ENCODE assay signal across 14 mouse cellular contexts in genomic region chr3:106494417-106494950, GRCm38 (mm10). TPM values are rescaled to one million over a fixed set of nuclear protein-coding genes. Genes with fewer than 3 reads are reported as not detected.
DNase-seq lines count a peak whose midpoint lies in the region; ATAC-seq lines count a peak whose summit lies in the region.
"Had no signal": no experiment of that assay in that cellular context is flagged by ENCODE, and none has a peak within 500 bp of the region (broad histone marks: within the 10 kb centered on the region; RNA-seq: fewer than 3 reads in every experiment).

No protein-coding gene starts in this region.

- H3K27ac ChIP-seq in heart, embryonic 10.5 days, result no peak overlapping the region
- H3K27ac ChIP-seq in intestine, embryonic 16.5 days (ENCODE audit: low read length), result peak overlapping the region; percentile 44; the same call in 1 of the 2 replicates
- no peak overlapping the region for H3K27ac ChIP-seq in midbrain, embryonic 10.5 days (replicated peaks)

- no peaks in the 10 kb centered on the region for H3K9me3 ChIP-seq in heart, embryonic 10.5 days
- no peaks in the 10 kb centered on the region for H3K9me3 ChIP-seq in intestine, embryonic 16.5 days (ENCODE audit: control insufficient read depth, low read length)
- H3K9me3 ChIP-seq in midbrain, embryonic 10.5 days (replicated peaks), result no peaks in the 10 kb centered on the region

- ATAC-seq in erythroid progenitor cell, adult 5-6 weeks (replicated peaks; ENCODE audit: low FRiP score, poor library complexity, severe bottlenecking), result peak; percentile 30
- no peak for ATAC-seq in intestine, embryonic 16.5 days
- ATAC-seq in megakaryocyte-erythroid progenitor cell, adult 5-6 weeks (replicated peaks; ENCODE audit: low FRiP score, low TSS enrichment, poor library complexity, severe bottlenecking), result peak; percentile 48
- ATAC-seq: activated CD4-positive, CD25-positive, alpha-beta regulatory T cell, adult 4 months had no signal

- peak; percentile 55 to 62 for DNase-seq in heart, adult 18-20 months
- DNase-seq in heart, embryonic 10.5 days (ENCODE audit: low spot score), result no peak
- no peak for DNase-seq in ovary, postnatal 36 days (ENCODE audit: low spot score)
- DNase-seq in midbrain, embryonic 10.5 days (ENCODE audit: low spot score), result no peak
- DNase-seq in frontal cortex, postnatal 25 days (ENCODE audit: low spot score in 2 of 2), result no peak
- DNase-seq: B cell, adult 2 months; kidney, postnatal 4 days; lung, adult 2 months; spleen, adult 18-20 months; thymus, postnatal 14 days had no signal

- WGBS in heart, embryonic 10.5 days, result 63% methylated on average over 1 of the region's 1 CpGs
- 80% methylated on average over 1 of the region's 1 CpGs for WGBS in intestine, embryonic 16.5 days
- WGBS in midbrain, embryonic 10.5 days, result 89% methylated on average over 1 of the region's 1 CpGs

- H3K4me1 ChIP-seq in heart, embryonic 10.5 days, result peaks cover 7% of the 10 kb centered on the region; the same call in 1 of the 2 replicates
- peaks cover 10% of the 10 kb centered on the region; the same call in 1 of the 2 replicates for H3K4me1 ChIP-seq in intestine, embryonic 16.5 days (ENCODE audit: control insufficient read depth, insufficient read depth, low read length)
- H3K4me1 ChIP-seq in midbrain, embryonic 10.5 days, result no peaks in the 10 kb centered on the region

- H3K9ac ChIP-seq in intestine, embryonic 16.5 days (ENCODE audit: low read depth, low read length), result no peak overlapping the region

- H3K4me2 ChIP-seq in intestine, embryonic 16.5 days (ENCODE audit: low read depth, low read length), result no peak overlapping the region

- no peaks in the 10 kb centered on the region for H3K36me3 ChIP-seq in heart, embryonic 10.5 days
- no peaks in the 10 kb centered on the region for H3K36me3 ChIP-seq in intestine, embryonic 16.5 days (ENCODE audit: control insufficient read depth, insufficient read depth, low read length)
- H3K36me3 ChIP-seq in midbrain, embryonic 10.5 days, result no peaks in the 10 kb centered on the region

- no peaks in the 10 kb centered on the region for H3K27me3 ChIP-seq in heart, embryonic 10.5 days (ENCODE audit: insufficient read depth, poor library complexity, severe bottlenecking)
- no peaks in the 10 kb centered on the region for H3K27me3 ChIP-seq in intestine, embryonic 16.5 days (replicated peaks; ENCODE audit: control insufficient read depth, insufficient read depth, low read length)
- H3K27me3 ChIP-seq in midbrain, embryonic 10.5 days (ENCODE audit: low read depth, poor library complexity, severe bottlenecking), result no peaks in the 10 kb centered on the region

- H3K4me3 ChIP-seq in heart, embryonic 10.5 days, result no peak overlapping the region
- H3K4me3 ChIP-seq in intestine, embryonic 16.5 days (ENCODE audit: low read length), result no peak overlapping the region
- H3K4me3 ChIP-seq in midbrain, embryonic 10.5 days, result no peak overlapping the region

RNA-seq across cellular contexts. Expression of gene Dennd2d, which starts 12.3 kb away (rescaled TPM):
- 1 to 10 TPM in 1 of 2 experiments, under 1 TPM in 1; 0.45 to 1.5 TPM for total RNA-seq in heart, adult 18-20 months (2021)
- 2.7 and 3.3 TPM in 2 replicates for polyA plus RNA-seq in heart, embryonic 10.5 days (2016; fragmentation: Nextera tagmentation; extraction: Ambion mirVana)
- total RNA-seq in erythroid progenitor cell, adult 5-6 weeks (2015; ENCODE audit: low replicate concordance), result 3.2 and 5.0 TPM in 2 replicates
- 3.5 and 8.2 TPM in 2 replicates for total RNA-seq in erythroid progenitor cell, adult 5-6 weeks (2017; ENCODE audit: low replicate concordance)
- polyA plus RNA-seq in intestine, embryonic 16.5 days (2015; fragmentation: Nextera tagmentation; extraction: Ambion mirVana), result 30.4 and 30.5 TPM in 2 replicates
- 13.9 and 15.1 TPM in 2 replicates for total RNA-seq in megakaryocyte-erythroid progenitor cell, adult 5-6 weeks (2014; fragmentation: Nextera tagmentation)
- 4.7 and 13.1 TPM in 2 replicates for total RNA-seq in megakaryocyte-erythroid progenitor cell, adult 5-6 weeks (2017)
- 0.64 and 0.65 TPM in 2 replicates for polyA plus RNA-seq in midbrain, embryonic 10.5 days (2016; fragmentation: Nextera tagmentation; extraction: Ambion mirVana)

RNA-seq across cellular contexts. Expression of gene Dram2, which starts 53.1 kb away (rescaled TPM):
- 100 to 1,000 TPM in 1 of 2 experiments, 10 to 100 TPM in 1; 88.9 to 102 TPM for total RNA-seq in heart, adult 18-20 months (2021)
- 46.8 and 56.2 TPM in 2 replicates for polyA plus RNA-seq in heart, embryonic 10.5 days (2016; fragmentation: Nextera tagmentation; extraction: Ambion mirVana)
- 26.7 and 26.8 TPM in 2 replicates for total RNA-seq in erythroid progenitor cell, adult 5-6 weeks (2015; ENCODE audit: low replicate concordance)
- 9.4 and 24.5 TPM in 2 replicates for total RNA-seq in erythroid progenitor cell, adult 5-6 weeks (2017; ENCODE audit: low replicate concordance)
- 121 and 133 TPM in 2 replicates for polyA plus RNA-seq in intestine, embryonic 16.5 days (2015; fragmentation: Nextera tagmentation; extraction: Ambion mirVana)
- total RNA-seq in megakaryocyte-erythroid progenitor cell, adult 5-6 weeks (2014; fragmentation: Nextera tagmentation), result 19.7 and 38.4 TPM in 2 replicates
- total RNA-seq in megakaryocyte-erythroid progenitor cell, adult 5-6 weeks (2017), result 24.7 and 41.6 TPM in 2 replicates
- polyA plus RNA-seq in midbrain, embryonic 10.5 days (2016; fragmentation: Nextera tagmentation; extraction: Ambion mirVana), result 41.5 and 46.4 TPM in 2 replicates

RNA-seq across cellular contexts. Expression of gene Cept1, which starts 53.1 kb away (rescaled TPM):
- 10 to 100 TPM; 19.9 to 21.6 TPM for total RNA-seq in heart, adult 18-20 months (2021)
- polyA plus RNA-seq in heart, embryonic 10.5 days (2016; fragmentation: Nextera tagmentation; extraction: Ambion mirVana), result 28.0 and 36.6 TPM in 2 replicates
- 17.7 and 18.0 TPM in 2 replicates for total RNA-seq in erythroid progenitor cell, adult 5-6 weeks (2015; ENCODE audit: low replicate concordance)
- 12.5 and 19.4 TPM in 2 replicates for total RNA-seq in erythroid progenitor cell, adult 5-6 weeks (2017; ENCODE audit: low replicate concordance)
- 65.7 and 67.1 TPM in 2 replicates for polyA plus RNA-seq in intestine, embryonic 16.5 days (2015; fragmentation: Nextera tagmentation; extraction: Ambion mirVana)
- 18.1 and 28.3 TPM in 2 replicates for total RNA-seq in megakaryocyte-erythroid progenitor cell, adult 5-6 weeks (2014; fragmentation: Nextera tagmentation)
- 42.5 and 49.3 TPM in 2 replicates for total RNA-seq in megakaryocyte-erythroid progenitor cell, adult 5-6 weeks (2017)
- 40.2 and 43.0 TPM in 2 replicates for polyA plus RNA-seq in midbrain, embryonic 10.5 days (2016; fragmentation: Nextera tagmentation; extraction: Ambion mirVana)

Comparison
In these comparisons a context has a peak if more than half of its experiments do, and no peak if none do; other contexts are left out.
1. DNase-seq: peak in heart, adult 18-20 months (2 of 2); none in heart, embryonic 10.5 days (single experiment), ovary, postnatal 36 days (single experiment), midbrain, embryonic 10.5 days (single experiment) and frontal cortex, postnatal 25 days (0 of 2).